Mouse (Mus musculus) 416B (cell line): Measurements from ENCODE around the gene Mybpc3.

ENCODE experiments used
- DNase-seq: peaks from one replicate; pipeline ENCODE4 v3.0.0; 2011; ENCODE audit warnings: low read depth

Mybpc3 gene

DNA sequence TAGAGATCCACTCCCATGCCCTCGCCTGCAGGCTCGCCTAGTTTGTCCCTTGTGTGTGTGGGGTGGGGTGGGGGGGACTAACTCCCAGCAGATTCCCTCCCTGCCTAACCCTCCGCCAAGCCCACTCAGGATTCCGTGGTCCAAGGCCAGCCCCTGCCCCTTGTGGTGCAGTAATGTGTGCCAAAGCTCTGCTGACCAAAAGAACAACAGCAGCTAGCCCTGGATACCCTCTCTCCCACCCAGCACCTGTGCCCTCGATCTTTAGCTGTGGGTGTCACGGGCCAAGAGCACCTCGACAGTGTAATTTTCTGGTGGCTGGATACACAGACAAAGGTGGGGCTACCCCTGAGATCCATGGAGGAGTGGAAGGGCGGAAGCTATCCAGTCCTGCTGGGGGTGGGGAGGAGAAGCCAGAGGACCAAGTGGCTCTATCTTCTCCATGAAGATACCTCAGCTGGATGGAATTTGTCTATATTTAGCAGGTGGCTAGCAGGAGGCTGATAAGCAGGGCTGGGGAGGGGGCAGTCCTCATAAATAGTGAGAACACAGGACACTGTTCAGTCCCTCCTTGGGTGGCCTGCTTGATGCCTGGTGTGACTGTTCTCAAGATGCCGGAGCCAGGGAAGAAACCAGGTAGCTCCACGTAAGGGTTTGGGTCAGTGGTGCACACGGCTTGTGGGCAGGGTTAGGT, at the start of gene Mybpc3:
Gene Mybpc3, plus strand, starts transcription at position 560 of the 691 bp plus-strand sequence.
- DNase-seq = no peak

DNA sequence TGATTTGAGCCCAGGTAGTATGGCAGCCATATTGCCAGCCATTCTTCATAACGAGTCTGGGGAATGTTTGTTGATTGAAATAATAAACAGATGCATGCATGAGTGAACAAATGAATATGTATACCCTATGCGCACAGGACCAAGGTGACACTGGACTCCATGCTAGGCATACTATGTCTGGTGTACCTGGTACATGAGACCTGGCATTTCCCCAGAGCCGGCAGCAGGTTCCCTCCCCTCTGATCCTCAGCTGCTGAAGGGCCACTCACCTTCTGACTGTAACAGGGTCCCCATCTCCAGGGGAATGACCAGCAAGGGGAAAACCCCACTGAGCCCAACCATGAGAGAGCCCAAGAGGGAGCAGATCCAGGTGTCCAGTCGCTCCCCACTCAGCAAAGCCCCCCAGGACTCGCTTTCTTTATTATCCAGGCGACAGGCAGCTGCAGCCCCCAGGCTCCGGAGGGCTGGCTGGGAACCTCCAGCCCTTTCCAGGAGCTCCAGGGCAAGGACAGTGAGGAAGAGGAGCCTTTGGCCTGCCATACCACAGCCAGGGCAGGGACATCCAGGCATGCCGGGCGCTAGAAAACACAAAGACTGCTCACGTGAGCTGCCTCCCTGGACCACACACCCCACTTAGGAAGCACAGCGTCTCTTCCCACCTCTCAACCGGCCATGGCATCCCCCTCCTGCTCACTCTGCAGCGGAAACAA, 49.6 kb upstream of the Mybpc3 start:
- DNase-seq = no peak

DNA sequence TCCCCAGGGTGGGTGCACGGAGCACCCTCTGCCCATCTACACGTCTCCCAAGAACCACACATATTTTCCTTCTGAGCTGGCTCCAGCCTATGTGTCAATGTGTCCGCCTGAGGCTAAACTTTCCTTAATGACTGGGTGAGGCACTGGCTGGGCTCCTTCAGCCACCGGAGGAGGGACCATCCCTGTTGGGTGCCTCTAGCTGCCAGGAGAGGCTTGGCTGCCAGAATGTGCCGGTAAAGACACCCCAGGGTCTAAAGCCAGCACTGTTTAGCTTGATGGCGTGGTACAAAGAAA, 49.1 kb upstream of the Mybpc3 start:
- no peak for DNase-seq

- peak; percentile 69 for DNase-seq
Measured at GRCm38 (mm10) chr2:91069306-91070000, 48.5 kb upstream of the Mybpc3 start.

- peak; percentile 97 for DNase-seq
Measured at GRCm38 (mm10) chr2:91070076-91070800, 47.7 kb upstream of the Mybpc3 start, which contains the start of gene Slc39a13. Gene Slc39a13 (minus strand): TSS chr2:91070417.

GRCm38 (mm10) chr2:91071059-91071458, 46.9 kb upstream of the Mybpc3 start:
- DNase-seq = no peak

DNA sequence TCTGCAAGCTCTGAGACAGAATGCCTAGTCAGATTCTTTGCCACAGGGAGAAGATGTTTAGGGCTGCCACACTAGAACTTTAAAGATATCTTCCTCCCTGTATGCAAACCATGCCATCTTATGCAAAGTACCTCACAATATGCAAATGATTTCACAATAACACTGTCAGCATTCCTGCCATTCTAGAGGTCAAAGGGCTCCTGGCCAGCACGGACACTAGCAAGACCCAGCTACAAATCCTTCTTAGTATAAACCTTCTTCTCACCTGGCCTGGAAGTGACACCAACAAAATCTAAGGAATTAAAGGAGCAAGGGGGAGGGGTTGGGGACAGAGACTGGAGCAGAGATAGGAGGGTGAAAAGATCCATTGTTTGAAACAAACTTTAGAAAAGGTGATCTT, 45.9 kb upstream of the Mybpc3 start:
- DNase-seq = no peak

DNA sequence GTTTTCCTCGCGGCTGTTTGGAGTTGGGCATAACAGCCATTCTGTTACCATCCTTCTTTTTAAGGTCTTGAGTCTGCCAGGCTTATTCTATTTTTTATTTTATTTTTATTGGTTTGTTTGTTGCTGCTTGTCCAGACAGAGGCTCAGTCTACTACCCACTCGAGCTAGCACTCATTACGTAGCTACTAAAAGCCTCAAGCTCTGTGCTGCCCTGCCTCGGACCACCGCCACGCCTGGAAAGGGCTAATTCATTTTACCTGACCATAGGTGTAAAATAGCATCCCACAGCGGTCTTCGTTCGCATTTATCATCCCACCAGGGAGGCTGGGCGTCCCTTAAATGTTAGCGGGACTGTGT, 40.0 kb upstream of the Mybpc3 start:
- no peak for DNase-seq

GRCm38 (mm10) chr2:91078314-91079025, 39.5 kb upstream of the Mybpc3 start:
- no peak for DNase-seq

GRCm38 (mm10) chr2:91079026-91079384, 38.9 kb upstream of the Mybpc3 start:
- DNase-seq = no peak

DNA sequence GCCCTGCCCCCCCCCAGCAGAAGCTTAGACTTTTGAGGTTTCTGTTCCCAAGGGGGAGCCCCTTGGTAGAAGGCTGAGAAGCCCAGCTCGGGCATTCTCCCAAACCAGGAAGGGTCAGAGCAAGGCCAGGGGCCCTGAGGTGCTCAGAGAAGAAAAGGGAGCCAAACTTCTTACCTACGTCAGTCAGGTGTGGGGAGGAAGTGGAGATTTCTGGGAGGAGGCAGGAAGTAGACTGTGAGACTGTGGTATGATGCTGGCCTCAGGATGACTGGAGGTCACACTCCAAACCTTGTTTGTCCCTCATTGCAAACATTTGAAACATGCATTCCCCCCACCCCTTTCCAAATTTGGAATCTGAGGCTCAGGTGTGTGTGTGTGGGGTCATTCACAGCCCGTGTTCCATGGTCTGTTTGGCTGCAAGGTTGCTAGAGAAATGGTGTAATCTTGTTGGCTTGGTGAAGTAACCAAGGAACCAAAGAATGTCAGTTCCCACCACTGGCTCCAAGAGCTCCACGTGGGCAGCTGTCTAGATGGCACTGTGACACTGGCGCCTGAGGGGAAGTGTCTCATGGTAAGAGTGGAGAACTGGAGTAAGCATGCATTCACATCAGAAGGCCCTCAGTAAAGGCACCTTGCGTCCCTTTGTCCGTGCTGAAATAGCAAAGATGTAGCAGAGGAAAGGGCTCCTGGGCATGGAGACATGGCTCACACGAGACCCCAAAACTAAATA, 37.0 kb upstream of the Mybpc3 start:
- peak; percentile 56 for DNase-seq

- DNase-seq = no peak
Measured at GRCm38 (mm10) chr2:91081775-91082695, 35.9 kb upstream of the Mybpc3 start, which contains the start of gene Spi1. Gene Spi1 (plus strand): TSS chr2:91082390.

- DNase-seq = peak; percentile 97
Measured at GRCm38 (mm10) chr2:91082844-91083243, 35.1 kb upstream of the Mybpc3 start.

DNA sequence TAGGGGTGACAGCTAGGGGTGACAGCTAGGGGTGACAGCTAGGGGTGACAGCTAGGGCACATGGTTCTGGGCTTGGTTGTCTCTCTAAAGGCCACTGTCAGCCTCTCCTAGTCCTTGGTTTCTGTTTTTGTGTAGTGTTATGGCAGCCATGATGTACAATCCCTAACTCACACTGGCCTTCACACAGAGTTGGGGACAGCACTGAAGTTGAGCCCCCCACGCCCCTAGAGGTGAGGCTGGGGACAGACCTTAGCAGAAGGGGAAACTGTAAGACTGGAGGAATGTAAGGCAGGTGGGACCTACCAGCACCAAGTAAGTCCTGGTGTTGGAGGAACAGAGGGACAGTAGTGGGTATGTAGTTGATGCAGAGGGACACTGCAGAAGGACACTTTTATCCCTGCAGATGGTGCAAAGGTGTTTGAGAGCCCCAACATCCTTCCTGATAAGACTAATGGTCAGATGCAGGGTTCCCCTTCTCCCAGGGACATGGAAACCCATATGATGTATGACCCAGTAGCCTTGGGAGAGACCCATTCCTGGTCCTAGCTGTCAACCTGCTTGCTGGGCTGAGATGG, 34.5 kb upstream of the Mybpc3 start:
- no peak for DNase-seq

DNA sequence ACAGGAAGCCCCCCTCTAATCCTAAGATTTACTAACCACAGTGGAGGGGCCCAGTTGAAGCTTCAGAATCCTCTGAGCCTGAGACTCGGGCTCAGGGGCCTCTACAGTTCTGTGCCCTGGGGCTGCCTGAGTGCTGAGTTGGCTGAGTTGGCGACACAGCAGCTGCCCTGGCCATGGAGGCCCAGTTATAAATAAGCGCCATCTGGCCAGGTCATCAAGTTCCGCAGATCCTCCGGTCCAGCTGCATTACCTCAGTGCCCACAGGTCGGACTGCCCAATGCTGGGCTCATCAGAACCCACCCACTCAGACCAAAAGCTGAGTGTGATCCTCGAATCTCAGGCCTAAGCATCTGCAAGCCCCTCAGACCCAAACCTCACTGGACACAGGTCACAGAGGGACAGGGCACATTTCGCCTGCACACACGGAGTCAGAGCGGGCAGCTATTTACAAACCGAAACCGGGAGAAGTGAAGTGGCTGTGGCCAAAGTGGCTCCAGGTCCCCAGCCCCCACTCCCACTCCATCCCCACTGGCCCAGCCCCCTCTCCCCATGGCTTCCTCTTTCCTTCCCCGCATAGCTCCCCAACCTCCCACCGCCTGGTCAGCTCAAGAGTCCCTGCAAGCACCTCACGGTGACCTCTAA, 33.6 kb upstream of the Mybpc3 start:
- no peak for DNase-seq

DNA sequence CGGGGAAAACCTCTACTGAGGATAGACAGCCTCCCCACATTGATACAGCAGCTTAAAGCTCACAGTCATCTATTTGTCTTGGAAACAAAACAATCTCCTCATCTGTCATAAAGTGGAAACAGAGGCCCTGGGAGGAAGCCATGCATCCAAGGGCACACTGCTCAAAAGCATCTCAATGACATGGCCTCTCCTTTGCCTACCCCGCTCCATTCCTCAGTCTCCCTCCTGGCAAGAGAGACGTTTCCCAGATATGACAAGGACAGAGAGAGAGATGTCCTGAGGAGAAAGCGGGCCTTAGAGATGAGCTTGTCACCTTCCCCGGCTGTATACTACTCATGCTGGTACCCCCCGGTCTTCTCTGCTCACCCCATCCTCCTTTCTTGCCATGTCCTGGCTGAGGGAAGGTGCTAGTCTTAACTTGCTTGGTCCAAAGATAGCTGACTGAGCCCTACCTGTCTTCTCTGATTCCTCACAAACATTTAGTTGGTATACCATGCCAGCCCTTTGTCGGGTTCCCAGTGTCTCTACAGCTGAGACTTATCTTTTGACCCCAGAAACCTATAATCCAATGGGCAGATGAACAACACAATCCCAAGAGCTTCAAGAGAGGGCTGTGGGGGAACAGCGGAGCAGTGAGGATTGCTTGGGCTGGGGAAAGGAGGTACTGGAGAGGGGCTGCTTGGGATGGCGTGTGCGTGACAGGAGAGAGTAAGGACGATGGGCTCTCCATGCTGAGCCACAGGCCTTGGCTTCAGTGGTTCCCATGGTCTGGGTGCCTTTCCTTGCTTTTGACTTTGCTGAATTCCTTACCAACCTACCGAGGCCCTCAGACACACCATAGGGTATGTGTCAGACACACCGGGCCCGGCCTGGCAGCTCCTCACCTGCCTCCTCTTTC, 32.2 kb upstream of the Mybpc3 start:
- DNase-seq = no peak

DNA sequence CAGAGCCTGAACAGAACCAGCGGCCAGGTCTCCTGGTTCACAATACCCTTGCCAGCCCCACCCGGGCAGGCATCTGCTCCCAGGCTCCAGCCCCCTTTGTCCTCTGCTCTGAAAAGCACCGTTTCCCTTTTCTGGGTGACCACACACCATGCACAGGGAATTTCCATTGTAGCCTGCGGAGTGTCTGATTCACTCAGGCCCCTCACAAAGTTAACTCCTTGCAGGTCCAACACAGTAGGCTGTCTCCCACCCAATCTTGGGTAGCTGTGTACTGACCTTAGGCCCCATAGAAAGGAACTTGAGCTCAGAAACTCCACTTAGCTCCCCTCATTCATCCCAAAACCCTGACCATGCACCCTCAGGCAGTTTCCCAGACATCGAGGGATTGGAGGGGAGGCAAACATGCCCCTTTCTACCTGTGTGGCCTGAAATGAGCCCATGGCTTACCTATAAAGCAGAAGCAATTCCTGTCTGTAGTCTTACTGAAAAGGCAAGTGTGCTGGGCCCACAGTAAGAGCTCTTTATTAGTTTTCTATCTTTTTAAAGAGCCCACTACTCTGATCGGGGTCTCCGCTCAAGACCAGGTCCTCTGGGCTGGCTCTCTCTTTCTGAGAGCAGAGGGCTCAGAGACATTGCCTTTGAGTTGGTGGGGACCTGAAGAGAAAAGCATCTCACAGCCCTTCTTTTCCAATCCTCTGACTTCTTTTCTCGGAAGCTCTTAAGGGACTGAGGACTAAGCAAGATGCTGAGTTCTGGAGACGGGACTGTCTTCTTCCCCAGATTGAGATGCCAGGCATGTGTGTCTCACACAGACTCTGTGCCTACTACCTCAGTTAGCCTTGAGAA, 31.3 kb upstream of the Mybpc3 start:
- DNase-seq = no peak
